In the genomic region with DNA sequence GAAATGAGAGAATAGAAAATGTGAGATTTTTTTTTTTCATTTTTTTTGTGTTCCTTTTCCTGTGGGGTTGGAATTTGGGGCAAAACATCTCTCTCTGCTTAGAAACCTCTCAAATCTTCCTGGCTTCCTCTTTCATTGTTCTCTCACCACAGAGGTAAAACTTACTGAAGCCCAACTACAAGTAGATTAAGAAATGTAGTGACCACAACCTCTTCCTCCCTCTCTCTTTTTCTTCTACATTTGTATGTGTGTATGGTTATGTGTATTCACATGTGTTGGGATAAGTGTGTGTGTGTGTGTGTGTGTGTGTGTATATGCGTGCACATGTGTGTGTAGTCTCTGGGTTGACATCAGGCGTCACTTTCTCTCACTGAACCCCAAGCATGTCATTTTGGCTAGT, we compare ENCODE assay signal across 25 mouse cellular contexts.
"Had no signal": no experiment of that assay in that cellular context is flagged by ENCODE, and none has a peak within 500 bp of the region (broad histone marks: within the 10 kb centered on the region; RNA-seq: fewer than 3 reads in every experiment).

No protein-coding gene starts in this region.

- H3K4me2 ChIP-seq: heart, embryonic 11.5 days; hindbrain, embryonic 12.5 days; hindbrain, embryonic 14.5 days; intestine, embryonic 15.5 days; kidney, embryonic 15.5 days; limb, embryonic 13.5 days; limb, embryonic 15.5 days; liver, embryonic 12.5 days had no signal

- H3K4me3 ChIP-seq: heart, adult 2 months; hindbrain, embryonic 10.5 days; hindbrain, embryonic 12.5 days; intestine, embryonic 15.5 days; kidney, embryonic 15.5 days; limb, embryonic 13.5 days; limb, embryonic 15.5 days; liver, embryonic 12.5 days had no signal

- H3K27ac ChIP-seq: heart, adult 2 months; hindbrain, embryonic 10.5 days; hindbrain, embryonic 12.5 days; hindbrain, embryonic 14.5 days; intestine, embryonic 15.5 days; kidney, embryonic 15.5 days; kidney, postnatal 0 days; limb, embryonic 13.5 days; limb, embryonic 15.5 days; liver, embryonic 12.5 days had no signal

- DNase-seq: gastrocnemius, postnatal 14 days; gastrocnemius, postnatal 36 days; heart, adult 2 months; heart, postnatal 10 days; heart, postnatal 4 days; kidney, adult 18-20 months; kidney, adult 8-10 months; kidney, postnatal 14 days; kidney, postnatal 36 days; layer of hippocampus, adult 9-11 months; layer of hippocampus, postnatal 36 days; left cerebral cortex, postnatal 4 days had no signal

- ATAC-seq: hindbrain, embryonic 16.5 days; inflammation-experienced regulatory T-cells, adult 6 months; intestine, embryonic 15.5 days; intestine, postnatal 0 days; liver, embryonic 12.5 days had no signal

- H3K9ac ChIP-seq: hindbrain, embryonic 12.5 days; hindbrain, embryonic 14.5 days; intestine, embryonic 15.5 days; kidney, embryonic 15.5 days; limb, embryonic 13.5 days; limb, embryonic 15.5 days; liver, embryonic 12.5 days had no signal

- H3K4me1 ChIP-seq: hindbrain, embryonic 10.5 days; hindbrain, embryonic 12.5 days had no signal

- H3K9me3 ChIP-seq: hindbrain, embryonic 10.5 days; hindbrain, embryonic 12.5 days; intestine, embryonic 15.5 days; kidney, embryonic 15.5 days; limb, embryonic 13.5 days; limb, embryonic 15.5 days; liver, embryonic 12.5 days had no signal

- H3K27me3 ChIP-seq: hindbrain, embryonic 12.5 days; intestine, embryonic 15.5 days; kidney, embryonic 15.5 days; limb, embryonic 13.5 days; limb, embryonic 15.5 days; liver, embryonic 12.5 days had no signal

- H3K36me3 ChIP-seq: hindbrain, embryonic 10.5 days; hindbrain, embryonic 12.5 days; intestine, embryonic 15.5 days; kidney, embryonic 15.5 days; limb, embryonic 13.5 days; limb, embryonic 15.5 days; liver, embryonic 12.5 days had no signal
